Mouse (Mus musculus): Measurements from ENCODE around the gene Phkg1.
"Not testable (repeated sequence)": the region's sequence is repeated elsewhere in the genome, so short reads cannot be mapped to it uniquely, and the experiment has no call there.

Gene Phkg1

DNA sequence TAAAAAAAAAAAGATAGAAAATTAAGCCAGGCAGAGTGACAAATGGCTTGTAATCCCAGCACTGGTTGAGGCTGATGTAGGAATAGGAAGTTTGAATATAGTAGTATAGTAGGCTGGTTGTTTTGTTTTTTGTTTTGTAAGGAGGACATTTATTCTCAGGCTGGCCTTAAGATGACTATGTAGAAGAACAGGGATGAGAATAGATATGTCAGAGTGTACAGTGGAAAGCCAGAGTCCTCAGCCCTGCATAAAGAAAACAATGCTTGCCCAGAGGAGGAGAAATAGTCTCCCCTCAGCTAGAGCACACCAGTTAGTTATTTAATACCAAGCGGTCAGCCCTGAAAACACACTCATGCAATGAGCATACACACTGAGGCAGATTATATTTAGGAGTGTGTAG is at the start of gene Phkg1:
Phkg1 (minus strand) TSS at position 101 of the 400 bp plus-strand sequence.
- DNase-seq (ENCODE audit: low spot score), result no peak

GRCm38 (mm10) chr5:129947528-129948033 is 49.2 kb upstream of the Phkg1 start:
- DNase-seq (ENCODE audit: low spot score), result no peak

DNA sequence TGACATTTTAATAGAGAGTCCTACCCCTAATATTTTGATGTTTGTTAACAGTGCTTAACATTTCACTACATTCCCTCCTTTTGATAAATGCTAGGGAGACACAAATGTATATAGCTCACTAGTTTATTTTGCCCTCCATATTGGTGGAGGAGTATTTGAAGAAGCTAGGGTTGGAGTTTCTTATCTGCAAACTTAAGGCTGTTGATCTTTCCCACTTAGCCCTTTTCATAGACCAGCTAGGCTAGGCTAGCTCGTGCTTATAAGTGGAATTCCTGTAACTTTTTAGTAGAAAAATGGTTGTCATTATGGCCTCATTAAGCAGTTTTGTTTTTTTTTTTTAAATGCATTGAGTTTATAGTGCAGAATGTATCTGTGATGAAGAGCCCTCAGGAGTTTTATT is 45.1 kb upstream of the Phkg1 start:
- no peak for DNase-seq (ENCODE audit: low spot score)

DNA sequence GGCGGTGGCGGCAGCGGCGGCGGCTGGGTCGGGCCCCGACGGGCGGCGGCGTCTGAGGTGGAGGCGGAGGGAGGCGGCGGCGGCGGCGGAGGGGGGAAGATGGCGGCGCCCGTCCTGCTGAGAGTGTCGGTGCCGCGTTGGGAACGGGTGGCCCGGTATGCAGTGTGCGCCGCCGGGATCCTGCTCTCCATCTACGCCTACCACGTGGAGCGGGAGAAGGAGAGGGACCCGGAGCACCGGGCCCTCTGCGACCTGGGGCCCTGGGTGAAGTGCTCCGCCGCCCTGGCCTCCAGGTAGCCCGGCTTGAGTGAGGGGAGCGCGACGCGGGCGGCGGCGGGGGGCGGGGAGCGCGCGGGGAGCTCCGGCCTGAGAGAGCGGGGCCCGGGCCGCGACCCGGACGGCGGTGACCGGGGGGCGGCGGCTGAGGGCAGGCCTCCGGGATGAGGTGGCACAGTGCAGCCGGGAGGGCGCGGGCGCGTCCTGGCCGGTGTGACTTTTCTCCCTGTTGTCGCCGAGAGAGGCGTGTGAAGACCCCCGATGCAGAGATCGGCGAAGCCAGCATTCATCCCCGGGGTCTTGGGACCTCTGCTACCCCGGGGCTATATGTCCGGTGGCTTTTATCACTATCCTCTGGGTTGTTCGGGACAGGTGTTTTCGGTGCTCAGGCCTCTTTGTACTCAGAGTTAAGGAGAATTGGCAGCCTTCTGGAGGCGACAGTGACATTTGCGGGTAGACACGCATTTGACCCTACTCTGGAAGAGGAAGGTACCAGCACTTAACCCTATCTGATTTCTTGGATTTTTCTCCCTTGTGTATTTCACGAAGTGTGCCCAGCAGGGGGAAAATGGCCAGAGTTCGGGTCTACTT is 44.0 kb upstream of the Phkg1 start:
- peak; percentile 61 for DNase-seq (ENCODE audit: low spot score)

GRCm38 (mm10) chr5:129941495-129942045 is 43.2 kb upstream of the Phkg1 start, which contains the start of gene Vkorc1l1:
Gene Vkorc1l1, plus strand, starts transcription at chr5:129941970.
- peak; percentile 100 for DNase-seq (ENCODE audit: low spot score)

- DNase-seq (ENCODE audit: low spot score), result peak; percentile 36
Observed at GRCm38 (mm10) chr5:129940736-129941494, 42.6 kb upstream of the Phkg1 start.

DNA sequence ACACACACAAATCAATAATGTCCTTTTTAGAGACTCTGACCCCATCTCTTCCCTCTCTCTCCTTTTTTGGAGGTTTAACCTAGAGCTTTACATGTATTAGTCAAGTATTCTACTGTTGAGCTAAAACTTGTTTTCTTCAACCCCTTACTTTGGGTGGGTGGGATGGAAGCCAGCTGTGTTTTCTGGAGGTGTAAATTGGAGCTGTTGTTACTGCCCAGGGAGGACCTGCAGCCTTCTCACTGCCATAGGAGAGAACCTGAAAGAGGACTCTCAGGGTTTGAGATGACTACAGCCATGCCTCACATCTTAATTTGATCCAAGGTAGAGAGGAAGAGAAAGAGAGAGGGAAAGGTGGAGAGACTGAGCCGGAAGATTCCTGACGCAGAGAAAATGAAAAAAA is 41.9 kb upstream of the Phkg1 start:
- no peak for DNase-seq (ENCODE audit: low spot score)

DNA sequence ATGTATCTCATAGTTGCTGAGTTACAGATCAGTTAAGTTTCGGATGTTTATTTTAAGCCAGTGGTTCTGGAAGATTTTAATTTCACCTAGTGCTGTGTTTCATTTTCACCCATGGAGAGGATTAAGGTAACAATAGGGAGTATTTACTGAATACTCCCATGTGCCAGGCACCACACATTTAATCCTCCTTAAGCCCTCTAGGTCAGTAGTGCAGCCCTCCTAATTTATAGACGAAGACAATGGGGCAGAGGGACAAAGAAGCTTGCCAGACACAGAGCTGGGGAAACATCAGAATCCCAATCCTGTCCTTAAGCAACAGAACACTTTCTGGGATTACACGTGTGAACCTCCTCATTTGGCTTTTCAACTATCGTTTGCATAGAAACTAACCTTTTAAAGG is 38.6 kb upstream of the Phkg1 start:
- DNase-seq (ENCODE audit: low spot score), result no peak

DNA sequence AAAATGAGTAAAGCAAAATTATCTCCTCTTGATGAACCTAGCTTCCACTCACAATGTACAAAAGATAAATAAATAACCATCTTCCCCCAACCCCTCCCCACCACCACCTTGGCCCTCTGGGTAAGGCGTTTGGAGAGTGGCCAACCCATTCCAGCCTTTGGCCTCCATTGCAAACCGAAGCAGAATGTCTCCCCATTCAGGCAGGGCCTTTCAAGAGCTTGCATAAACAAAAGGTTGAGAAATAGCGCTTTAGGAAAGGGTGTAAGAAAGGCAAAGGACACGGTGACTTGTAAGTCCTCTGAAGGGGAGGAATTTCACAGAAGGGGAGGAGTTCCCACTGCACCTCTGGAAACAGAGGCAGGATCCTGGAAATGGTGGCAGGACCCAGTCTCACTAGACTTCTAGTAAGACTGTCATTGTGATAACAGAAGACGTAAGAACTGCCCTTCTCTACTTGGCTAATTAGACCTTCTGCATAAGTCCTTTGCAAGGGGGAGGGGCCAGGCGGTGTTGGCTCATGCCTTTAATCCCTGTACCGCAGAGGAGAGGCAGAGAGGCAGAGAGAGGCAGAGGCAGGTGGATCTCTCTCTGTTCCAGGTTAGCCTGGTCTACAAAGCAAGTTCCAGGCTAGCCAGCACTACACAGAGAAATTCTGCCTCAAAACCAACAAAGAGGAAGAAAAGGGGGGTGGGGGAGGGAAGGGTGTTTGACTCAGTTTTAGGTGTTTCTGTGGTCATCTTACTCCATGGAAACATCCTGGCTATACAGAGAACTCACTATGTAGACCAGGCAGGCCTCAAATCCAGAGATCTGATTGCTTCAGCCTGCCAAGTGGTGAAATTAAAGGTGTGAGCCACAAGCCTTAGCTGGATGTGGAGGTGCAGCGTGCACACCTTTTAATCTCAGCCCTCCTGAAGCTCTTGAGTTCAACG is 31.8 kb upstream of the Phkg1 start:
- peak; percentile 25 for DNase-seq (ENCODE audit: low spot score)

DNA sequence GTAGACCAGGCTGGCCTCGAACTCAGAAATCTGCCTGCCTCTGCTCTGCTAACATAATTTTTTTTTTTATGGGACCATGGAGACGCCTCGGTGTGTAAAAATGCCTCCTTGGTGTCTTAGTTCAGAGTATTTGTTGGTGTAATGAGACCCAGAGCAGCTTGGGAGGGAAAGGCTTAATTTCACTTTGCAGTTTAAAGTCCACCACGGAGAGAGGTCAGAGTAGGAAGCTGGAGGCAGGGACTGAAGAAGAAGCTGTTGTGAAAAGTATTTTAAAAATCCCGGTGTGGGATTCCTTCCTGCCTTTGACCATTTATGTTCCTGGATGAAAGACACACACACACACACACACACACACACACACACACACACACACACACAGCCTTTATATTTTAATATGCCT is 27.6 kb upstream of the Phkg1 start:
- no peak for DNase-seq (ENCODE audit: low spot score)

GRCm38 (mm10) chr5:129924820-129925452 is 26.6 kb upstream of the Phkg1 start:
- no peak for DNase-seq (ENCODE audit: low spot score)

- DNase-seq (ENCODE audit: low spot score), result no peak
Observed at GRCm38 (mm10) chr5:129921972-129922371, 23.6 kb upstream of the Phkg1 start.

DNA sequence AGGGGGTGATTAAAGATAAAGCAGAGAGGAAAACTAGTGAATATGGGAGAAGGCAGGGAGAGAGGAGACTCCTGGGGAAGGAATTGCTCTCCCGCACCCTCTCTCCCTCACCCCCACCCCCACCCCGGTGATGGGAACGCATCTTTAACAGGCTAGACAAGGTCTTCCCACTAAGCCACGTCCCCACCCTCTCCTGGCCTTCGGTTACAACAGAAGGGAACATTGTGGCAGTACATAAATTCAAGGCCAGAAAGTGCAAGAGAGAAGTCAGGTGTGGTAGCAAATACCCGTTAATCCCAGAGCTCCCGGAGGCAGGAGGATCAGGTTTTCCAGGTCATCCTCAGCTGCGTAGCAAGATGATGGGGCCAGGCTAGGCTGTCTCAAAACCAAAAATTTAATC is 21.0 kb upstream of the Phkg1 start:
- no peak for DNase-seq (ENCODE audit: low spot score)

- DNase-seq (ENCODE audit: low spot score), result no peak
Observed at GRCm38 (mm10) chr5:129918752-129919151, 20.4 kb upstream of the Phkg1 start.

DNA sequence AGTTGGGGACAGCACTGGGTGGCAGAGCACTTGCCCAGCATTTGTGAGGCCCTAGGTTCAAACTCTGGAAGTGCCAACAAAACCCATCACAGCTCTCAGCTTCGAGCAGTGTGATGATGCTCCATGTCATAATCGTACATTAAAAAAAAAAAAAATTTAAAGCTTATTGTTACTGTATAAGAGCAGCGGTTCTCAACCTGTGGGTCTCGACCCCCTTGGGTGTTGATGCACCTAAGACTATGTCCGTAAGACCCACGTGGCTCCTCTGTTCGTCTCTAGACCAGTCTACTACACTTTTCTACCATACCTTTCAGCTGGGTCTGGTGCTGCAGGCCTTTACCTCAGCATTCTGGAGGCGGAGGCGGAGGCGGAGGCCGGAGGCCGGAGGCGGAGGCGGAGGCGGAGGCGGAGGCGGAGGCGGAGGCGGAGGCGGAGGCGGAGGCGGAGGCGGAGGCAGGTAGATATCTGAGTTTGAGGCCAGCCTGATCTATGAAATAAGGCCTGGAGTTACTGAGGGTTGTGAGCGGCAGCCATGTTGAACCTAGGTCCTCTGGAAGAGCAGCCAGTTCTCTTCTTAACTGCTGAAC is 19.8 kb upstream of the Phkg1 start:
- no peak for DNase-seq (ENCODE audit: low spot score)

DNA sequence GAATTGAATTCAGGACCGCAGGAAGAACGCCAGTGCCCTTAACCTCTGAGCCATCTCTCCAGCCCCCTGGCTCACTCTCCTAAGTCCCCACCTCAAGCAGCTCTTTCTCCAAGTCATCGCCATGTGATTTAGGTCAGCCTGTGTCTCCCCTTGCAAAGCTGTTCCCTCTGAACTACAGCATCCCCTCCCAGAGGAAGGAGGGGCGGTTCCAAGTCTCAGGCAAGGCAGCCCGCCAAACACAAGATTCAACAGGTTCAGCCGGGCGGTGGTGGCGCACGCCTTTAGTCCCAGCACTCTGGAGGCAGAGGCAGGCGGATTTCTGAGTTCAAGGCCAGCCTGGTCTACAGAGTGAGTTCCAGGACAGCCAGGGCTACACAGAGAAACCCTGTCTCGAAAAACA is 17.1 kb upstream of the Phkg1 start:
- not testable (repeated sequence) for DNase-seq (ENCODE audit: low spot score)

- peak; percentile 46 for DNase-seq (ENCODE audit: low spot score)
Observed at GRCm38 (mm10) chr5:129914024-129914423, 15.7 kb upstream of the Phkg1 start.

- DNase-seq (ENCODE audit: low spot score), result no peak
Observed at GRCm38 (mm10) chr5:129909591-129909990, 11.2 kb upstream of the Phkg1 start.

- DNase-seq (ENCODE audit: low spot score), result no peak
Observed at GRCm38 (mm10) chr5:129909147-129909546, 10.8 kb upstream of the Phkg1 start.

DNA sequence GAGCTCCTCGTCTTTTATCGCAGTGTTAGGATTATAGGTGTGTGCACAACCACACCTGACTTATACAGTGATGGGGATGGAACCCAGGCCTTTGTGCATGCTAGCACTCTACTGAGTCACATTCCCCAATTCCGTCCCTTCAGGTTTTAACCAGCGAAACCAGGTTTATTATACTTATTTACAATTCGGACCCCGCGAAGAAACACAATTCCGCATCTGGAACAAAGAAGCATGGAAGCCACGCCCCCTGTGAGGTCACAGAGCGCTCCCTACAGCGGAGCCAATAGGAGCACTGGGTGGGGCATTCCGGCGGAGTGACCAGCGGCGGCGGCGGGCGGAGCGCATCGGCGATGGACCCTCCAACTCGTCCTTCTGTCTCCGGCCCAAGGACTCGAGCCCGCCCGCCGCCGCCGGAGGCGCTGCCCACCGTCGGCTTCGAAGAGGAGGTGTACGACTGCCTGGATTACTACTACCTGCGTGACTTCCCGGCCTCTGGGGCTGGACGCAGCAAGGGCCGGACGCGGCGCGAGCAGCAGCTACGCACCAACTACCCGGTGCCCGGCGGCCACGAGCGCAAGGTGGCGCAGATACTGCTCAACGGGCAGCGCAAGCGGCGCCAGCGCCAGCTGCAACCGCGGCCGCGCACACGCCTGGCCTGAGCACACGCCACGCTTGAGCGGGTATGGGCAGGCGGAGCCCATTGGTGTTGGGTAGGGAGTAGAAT is 10.1 kb upstream of the Phkg1 start, which contains the start of gene Nupr1l:
Nupr1l (plus strand) TSS at position 299 of the 724 bp plus-strand sequence.
- DNase-seq (ENCODE audit: low spot score), result peak; percentile 96

Measured in MN1 (cell line).